Mouse (Mus musculus) limb, embryonic 14.5 days (tissue): Measurements from ENCODE around the gene Pla2g2d. TPM values are rescaled to one million over a fixed set of nuclear protein-coding genes. Genes with fewer than 3 reads are reported as not detected.

Source experiments
- ATAC-seq: fragments of 200-750 bp; cut with Nextera tagmentation; 2 replicates; pipeline ENCODE4 v1.8.0; 2017; ENCODE audit warnings: low read depth, moderate number of reproducible peaks, moderate TSS enrichment; ENCODE audit not compliant: low FRiP score
- DNase-seq: peaks from one replicate; pipeline ENCODE4 v3.0.0-alpha.2; 2015; ENCODE audit warnings: low spot score
- H3K27ac ChIP-seq: fragments of 300-500 bp; sonication (generic); replicated peaks from 2 replicates; pipeline ENCODE4 v1.5.1; 2014; ENCODE audit warnings: low read depth, mild to moderate bottlenecking, low read length, moderate library complexity, mixed read lengths
- H3K27me3 ChIP-seq: fragments of 300-500 bp; sonication (generic); 2 replicates; pipeline ENCODE4 v1.6.1; 2014; ENCODE audit warnings: low read length, mixed read lengths; ENCODE audit not compliant: control insufficient read depth, insufficient read depth
- H3K36me3 ChIP-seq: fragments of 300-500 bp; sonication (generic); 2 replicates; pipeline ENCODE4 v1.6.1; 2014; ENCODE audit warnings: mild to moderate bottlenecking, low read length, moderate library complexity, mixed read lengths; ENCODE audit not compliant: control insufficient read depth, insufficient read depth
- H3K4me1 ChIP-seq: fragments of 300-500 bp; sonication (generic); 2 replicates; pipeline ENCODE4 v1.6.1; 2014; ENCODE audit warnings: antibody characterized with exemption, low read length, mixed read lengths; ENCODE audit not compliant: control insufficient read depth, insufficient read depth
- H3K4me2 ChIP-seq: fragments of 300-500 bp; sonication (generic); replicated peaks from 2 replicates; pipeline ENCODE4 v1.6.1; 2014; ENCODE audit warnings: low read depth, mild to moderate bottlenecking, low read length, moderate library complexity; ENCODE audit not compliant: severe bottlenecking
- H3K4me3 ChIP-seq: fragments of 300-500 bp; sonication (generic); replicated peaks from 2 replicates; pipeline ENCODE4 v1.5.1; 2014; ENCODE audit warnings: low read length
- H3K9ac ChIP-seq: fragments of 300-500 bp; sonication (generic); 2 replicates; pipeline ENCODE4 v1.6.1; 2014; ENCODE audit warnings: mild to moderate bottlenecking, low read depth, low read length, moderate library complexity; ENCODE audit not compliant: severe bottlenecking
- H3K9me3 ChIP-seq: fragments of 300-500 bp; sonication (generic); 2 replicates; pipeline ENCODE4 v1.6.1; 2016; ENCODE audit warnings: low read length; ENCODE audit not compliant: control insufficient read depth
- POLR2A ChIP-seq: fragments of 200-500 bp; IDR thresholded peaks from 2 replicates; pipeline ENCODE4 v1.8.0; 2012; ENCODE audit warnings: inconsistent platforms, mild to moderate bottlenecking, moderate library complexity, borderline replicate concordance; ENCODE audit not compliant: insufficient read depth, insufficient read length; ENCODE audit errors: extremely low read depth
- WGBS: fragments of 180-500 bp; shearing (Covaris S2); extraction: QIAGEN DNeasy Blood & Tissue Kit; methylation state at CpG from one replicate; pipeline ENCODE4 v1.1.7; 2014; 5-methylcytosine and 5-hydroxymethylcytosine counted together
- polyA plus RNA-seq, 2 experiments: library from polyadenylated mRNA; depleted of rRNA in 1 of 2; stranded (reverse) in 1 of 2; unstranded in 1 of 2; fragments of >200 nt; fragmentation: Nextera tagmentation in 1 of 2; extraction: Ambion mirVana in 1 of 2; gene quantifications; 2 replicates each; pipeline versions ENCODE4 v1.2.1 to v1.2.3; 2012 to 2014

Pla2g2d gene
- polyA plus RNA-seq, 2 experiments, result 0.10 to 0.15 TPM

GRCm38 (mm10) chr4:138801631-138802030 is 26.1 kb downstream of the Pla2g2d start:
- ATAC-seq, result no peak

GRCm38 (mm10) chr4:138802917-138803316 is 27.4 kb downstream of the Pla2g2d start:
- no peak for DNase-seq
- no peak overlapping the region for H3K4me3 ChIP-seq
- H3K9ac ChIP-seq, result no peak overlapping the region
- peaks cover 8% of the 10 kb centered on the region for H3K4me1 ChIP-seq
- no peak overlapping the region for H3K27ac ChIP-seq
- no peaks in the 10 kb centered on the region for H3K9me3 ChIP-seq
- ATAC-seq, result no peak
- H3K36me3 ChIP-seq, result no peaks in the 10 kb centered on the region
- 78% methylated on average over 11 of the region's 11 CpGs for WGBS
- no peak for TF ChIP-seq POLR2A
- no peak overlapping the region for H3K4me2 ChIP-seq
- H3K27me3 ChIP-seq, result no peaks in the 10 kb centered on the region

More at GRCm38 (mm10) chr4:138801631-138802030, 26.1 kb downstream of the Pla2g2d start:
- Histone ChIP-seq H3K9me3 (no peaks in the 10 kb centered on the region), H3K4me1 (peaks cover 8% of the 10 kb centered on the region), H3K27ac (no peak overlapping the region), H3K27me3 (no peaks in the 10 kb centered on the region), H3K36me3 (no peaks in the 10 kb centered on the region), H3K4me2 (no peak overlapping the region), H3K9ac (no peak overlapping the region), H3K4me3 (no peak overlapping the region)
- WGBS, result 71% methylated on average over 4 of the region's 4 CpGs
- no peak for DNase-seq
- no peak for TF ChIP-seq POLR2A

GRCm38 (mm10) chr4:138805248-138805647 is 29.7 kb downstream of the Pla2g2d start:
- WGBS, result 65% methylated on average over 8 of the region's 8 CpGs
- no peak for ATAC-seq

GRCm38 (mm10) chr4:138806160-138806559 is 30.6 kb downstream of the Pla2g2d start:
- ATAC-seq (no peak), DNase-seq (no peak)
- Histone ChIP-seq H3K27ac (no peak overlapping the region), H3K36me3 (no peaks in the 10 kb centered on the region), H3K4me3 (no peak overlapping the region), H3K4me2 (no peak overlapping the region), H3K9ac (no peak overlapping the region), H3K9me3 (no peaks in the 10 kb centered on the region), H3K4me1 (no peaks in the 10 kb centered on the region), H3K27me3 (no peaks in the 10 kb centered on the region)
- TF ChIP-seq POLR2A, result no peak
- 84% methylated on average over 8 of the region's 8 CpGs for WGBS

More at GRCm38 (mm10) chr4:138805248-138805647, 29.7 kb downstream of the Pla2g2d start:
- H3K4me1 ChIP-seq, result peaks cover 1% of the 10 kb centered on the region
- no peaks in the 10 kb centered on the region for H3K9me3 ChIP-seq
- TF ChIP-seq POLR2A, result no peak
- no peak overlapping the region for H3K4me3 ChIP-seq
- no peak overlapping the region for H3K4me2 ChIP-seq
- DNase-seq, result no peak
- H3K9ac ChIP-seq, result no peak overlapping the region
- no peaks in the 10 kb centered on the region for H3K27me3 ChIP-seq
- no peaks in the 10 kb centered on the region for H3K36me3 ChIP-seq
- H3K27ac ChIP-seq, result no peak overlapping the region

- no peak overlapping the region for H3K4me2 ChIP-seq
- H3K9ac ChIP-seq, result no peak overlapping the region
- no peaks in the 10 kb centered on the region for H3K9me3 ChIP-seq
- ATAC-seq (no peak), DNase-seq (no peak)
- no peak for TF ChIP-seq POLR2A
- 43% methylated on average over 7 of the region's 7 CpGs for WGBS
- H3K27me3 ChIP-seq, result no peaks in the 10 kb centered on the region
- H3K4me3 ChIP-seq, result no peak overlapping the region
- no peak overlapping the region for H3K27ac ChIP-seq
- no peaks in the 10 kb centered on the region for H3K36me3 ChIP-seq
- no peaks in the 10 kb centered on the region for H3K4me1 ChIP-seq
Observed at GRCm38 (mm10) chr4:138806920-138807541, 31.5 kb downstream of the Pla2g2d start.
